Mouse (Mus musculus): ENCODE measurements around the gene Spr.

GRCm38 (mm10) chr6:85150386-85150785 lies 12.8 kb upstream of the Spr start:
- TF ChIP-seq GATA1 (IDR thresholded peaks at IDR 0.05; ENCODE audit: borderline replicate concordance, low read length) (no peak), FLI1 (IDR thresholded peaks at IDR 0.05; ENCODE audit: low read length) (no peak)
